Mouse (Mus musculus) mesoderm, embryonic 11.5 days (tissue): Measurements from ENCODE around the gene Pop5.
A peak's percentile ranks its signal among the peaks of the same experiment; 100 is the strongest.

Experiments used
- DNase-seq: peaks from one replicate; pipeline ENCODE4 v3.0.0-alpha.2; 2012; ENCODE audit warnings: low read depth, low spot score

Pop5 gene

GRCm38 (mm10) chr5:115214864-115215263 is 20.8 kb upstream of the Pop5 start:
- no peak for DNase-seq

DNA sequence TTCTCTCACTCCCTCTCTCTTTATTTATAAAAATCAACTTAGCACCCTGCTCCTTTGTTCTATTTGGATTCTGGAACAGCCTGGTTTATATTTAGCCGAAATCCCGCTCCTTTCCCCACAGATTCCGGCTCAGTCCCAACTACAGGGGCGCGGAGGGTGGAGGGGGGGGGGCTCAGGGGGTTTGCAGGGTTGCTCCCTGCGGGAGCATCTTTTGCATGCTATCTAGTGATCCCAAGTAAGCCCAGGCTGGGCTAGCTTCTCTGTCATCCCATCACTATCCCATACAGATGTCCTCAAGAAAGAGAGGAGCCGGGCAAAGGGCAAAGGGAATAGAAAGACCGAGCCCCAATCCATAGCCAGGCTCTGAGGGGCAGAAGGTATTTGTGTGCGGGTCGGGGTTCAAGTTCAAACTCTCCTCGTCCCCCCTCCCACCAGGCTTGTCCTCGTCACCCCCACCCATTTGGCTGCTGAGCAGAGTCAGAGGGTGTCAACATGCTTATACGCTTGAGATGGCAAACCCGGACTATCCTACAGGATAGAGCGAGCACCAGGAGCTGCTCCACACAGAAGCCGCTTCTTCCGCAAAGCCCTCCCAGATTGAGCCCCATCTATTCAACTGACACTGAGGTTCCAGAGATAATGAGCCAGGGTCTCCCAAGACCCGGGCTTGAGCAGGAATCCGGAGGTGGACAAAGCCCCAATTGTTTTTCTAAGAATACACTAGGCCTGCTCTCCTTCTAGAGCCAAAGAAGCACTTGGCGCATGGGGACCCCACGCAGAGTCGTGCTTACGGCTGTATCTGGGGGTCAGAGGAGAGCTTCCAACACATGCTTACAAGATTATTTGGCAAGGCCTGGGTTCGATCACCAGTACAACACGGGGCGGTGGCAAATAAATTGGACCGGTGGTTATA is 20.1 kb upstream of the Pop5 start:
- DNase-seq: no peak

DNA sequence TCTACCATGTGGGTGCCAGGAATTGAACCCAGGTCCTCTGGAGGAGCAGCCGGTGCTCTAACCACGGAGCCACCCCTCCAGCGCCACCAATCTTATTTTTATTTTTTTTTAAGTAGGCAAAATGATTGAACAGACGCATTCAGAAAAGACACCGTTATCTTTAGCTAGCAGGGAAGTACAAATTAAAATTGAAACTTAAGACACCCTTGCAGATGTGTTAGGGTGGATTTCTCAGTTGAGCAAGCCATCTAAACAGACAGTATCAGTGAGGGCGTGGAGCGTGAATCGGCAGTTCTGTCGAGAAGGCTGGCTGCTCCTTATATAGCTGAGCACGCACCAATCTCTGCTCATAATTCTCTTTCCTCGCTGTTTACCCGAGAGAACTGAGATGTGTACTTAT is 17.6 kb upstream of the Pop5 start:
- DNase-seq: no peak

GRCm38 (mm10) chr5:115220931-115221640 is 14.6 kb upstream of the Pop5 start:
- DNase-seq: no peak

- no peak for DNase-seq
These were observed 13.2 kb upstream of the Pop5 start for GRCm38 (mm10) chr5:115222485-115222884.

GRCm38 (mm10) chr5:115230830-115231551 is 4.6 kb upstream of the Pop5 start:
- DNase-seq: no peak

GRCm38 (mm10) chr5:115231552-115232120 is 4.0 kb upstream of the Pop5 start:
- no peak for DNase-seq

DNA sequence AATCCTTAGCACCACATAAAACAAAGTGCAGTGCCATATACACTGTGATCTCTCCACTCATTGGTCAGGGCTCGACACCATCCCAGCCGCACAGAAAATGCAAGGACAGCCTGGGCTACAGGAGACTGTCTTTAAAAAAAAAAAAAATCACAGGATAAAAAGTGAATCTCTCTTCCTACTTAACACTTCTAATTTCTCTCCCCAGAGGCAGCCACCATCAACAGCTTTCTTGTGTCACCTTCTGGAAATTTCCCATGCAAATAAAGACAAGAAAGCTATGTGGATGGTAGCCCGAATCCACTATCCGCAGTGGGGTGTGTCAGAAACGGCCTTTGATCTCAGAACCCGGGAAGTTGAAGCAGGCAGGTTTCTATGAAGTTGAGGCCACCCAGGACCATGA is 3.1 kb upstream of the Pop5 start:
- DNase-seq: no peak

- DNase-seq: no peak
These were observed 2.4 kb upstream of the Pop5 start for GRCm38 (mm10) chr5:115233031-115233780.

DNA sequence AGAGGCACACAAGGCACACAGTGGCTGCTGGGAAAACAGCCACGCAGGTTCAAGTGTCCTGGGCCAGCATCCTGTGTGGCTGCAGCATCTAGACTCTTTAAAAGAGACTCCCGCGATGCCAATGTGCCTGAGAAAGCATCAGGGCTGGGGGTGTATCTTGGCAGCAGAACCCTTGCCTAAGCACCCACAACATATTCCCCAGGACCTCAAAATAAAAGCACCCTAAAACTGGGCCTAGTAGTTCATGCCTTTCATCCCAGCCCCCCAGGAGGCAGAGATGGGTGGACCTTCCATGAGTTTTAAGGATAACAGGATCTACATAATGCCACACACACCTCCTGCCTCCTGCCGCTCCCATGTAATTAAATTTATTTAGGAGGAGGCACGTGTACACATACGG is 1.1 kb upstream of the Pop5 start:
- no peak for DNase-seq

GRCm38 (mm10) chr5:115235323-115235771 is 289 bp upstream of the Pop5 start:
- peak; percentile 66 for DNase-seq

DNA sequence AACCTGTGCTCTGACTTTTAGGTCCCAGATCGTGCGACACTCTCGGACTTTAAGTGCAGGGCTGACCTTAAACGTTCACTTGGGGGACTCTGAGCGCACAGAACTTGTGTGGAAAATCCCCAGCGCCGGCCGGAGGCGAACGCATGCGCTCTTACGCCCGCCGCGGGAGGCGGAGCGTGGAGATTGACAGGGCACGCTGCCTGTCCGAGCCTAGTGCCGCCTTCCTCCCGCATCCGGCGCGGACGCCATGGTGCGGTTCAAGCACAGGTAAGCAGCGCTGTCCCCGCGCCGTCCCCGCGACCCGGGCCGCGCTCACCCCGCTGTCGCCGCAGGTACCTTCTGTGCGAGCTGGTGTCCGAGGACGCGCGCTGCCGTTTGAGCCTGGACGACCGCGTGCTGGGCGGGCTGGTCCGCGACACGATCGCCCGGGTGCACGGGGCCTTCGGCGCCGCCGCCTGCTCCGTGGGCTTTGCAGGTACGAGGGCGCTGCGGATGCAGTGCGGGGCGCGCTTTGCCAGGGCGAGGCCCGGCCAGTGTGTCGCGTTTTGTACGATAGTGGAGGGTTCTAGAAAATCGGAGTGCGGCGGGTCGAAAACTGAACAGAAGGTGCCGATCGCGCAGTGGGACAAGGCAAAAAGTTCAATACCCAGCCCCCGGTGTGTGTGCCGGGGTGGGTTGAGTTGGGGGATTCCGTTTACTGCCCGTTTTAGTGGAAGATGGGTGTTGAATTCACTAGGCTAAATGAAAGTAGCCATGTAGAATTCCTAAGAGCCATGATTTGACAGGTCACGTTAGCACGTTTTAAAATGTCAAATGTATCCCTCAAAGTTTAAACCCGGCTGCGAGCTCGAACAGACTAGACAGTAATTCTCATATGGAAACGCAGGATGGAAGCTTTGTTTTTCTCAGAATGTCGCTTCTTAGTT is 2.4 kb downstream of the Pop5 start:
- DNase-seq: peak; percentile 94

GRCm38 (mm10) chr5:115238729-115239195 is 3.1 kb downstream of the Pop5 start:
- DNase-seq: no peak

DNA sequence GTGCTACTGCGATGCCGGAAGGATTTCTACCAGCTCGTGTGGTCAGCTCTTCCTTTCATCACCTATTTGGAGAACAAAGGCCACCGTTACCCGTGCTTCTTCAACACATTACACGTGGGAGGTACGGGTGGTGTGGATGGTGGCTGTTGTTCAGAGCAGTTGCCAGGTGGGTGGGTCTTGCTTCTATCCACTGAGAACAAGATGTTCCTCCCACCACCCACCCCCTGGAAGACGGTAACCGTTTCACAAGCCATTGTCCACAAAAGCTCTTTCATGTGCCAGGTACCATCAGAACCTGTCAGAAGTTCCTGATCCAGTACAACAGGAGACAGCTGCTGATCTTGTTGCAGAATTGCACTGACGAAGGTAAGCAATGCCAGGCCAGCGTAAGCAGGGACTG is 4.6 kb downstream of the Pop5 start:
- DNase-seq: no peak

GRCm38 (mm10) chr5:115255472-115255871 is 19.8 kb downstream of the Pop5 start:
- no peak for DNase-seq

DNA sequence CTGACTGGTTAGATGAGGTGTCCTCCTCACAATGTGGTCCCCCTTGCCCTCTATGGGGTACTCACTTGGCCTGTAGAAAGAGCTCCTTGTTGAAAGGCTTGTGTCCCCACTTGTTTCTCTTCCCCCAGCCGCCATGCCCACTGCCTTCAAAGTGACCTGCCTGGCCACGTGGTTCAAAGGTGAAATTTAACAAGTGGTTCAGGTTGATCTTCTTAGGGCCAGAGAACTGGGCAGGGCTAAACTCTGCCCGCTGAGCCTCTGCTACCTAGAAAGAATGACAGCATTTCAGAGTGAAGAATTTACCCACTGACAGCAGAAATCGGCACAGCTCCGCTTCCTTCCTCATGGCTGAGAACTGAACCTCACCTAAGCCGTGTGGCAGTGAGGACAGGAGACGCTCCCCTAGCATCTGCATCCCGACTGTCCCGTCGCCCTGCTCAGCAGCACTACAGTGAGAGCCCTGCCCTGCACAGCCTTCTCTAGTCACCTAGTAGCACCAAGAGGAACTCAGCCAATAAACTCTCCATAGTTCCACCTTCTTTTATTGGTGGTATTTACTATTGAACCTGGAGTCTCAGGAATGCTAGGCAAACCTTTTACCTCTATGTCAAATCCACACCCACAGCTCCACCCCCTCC is 21.4 kb downstream of the Pop5 start:
- DNase-seq: no peak

DNA sequence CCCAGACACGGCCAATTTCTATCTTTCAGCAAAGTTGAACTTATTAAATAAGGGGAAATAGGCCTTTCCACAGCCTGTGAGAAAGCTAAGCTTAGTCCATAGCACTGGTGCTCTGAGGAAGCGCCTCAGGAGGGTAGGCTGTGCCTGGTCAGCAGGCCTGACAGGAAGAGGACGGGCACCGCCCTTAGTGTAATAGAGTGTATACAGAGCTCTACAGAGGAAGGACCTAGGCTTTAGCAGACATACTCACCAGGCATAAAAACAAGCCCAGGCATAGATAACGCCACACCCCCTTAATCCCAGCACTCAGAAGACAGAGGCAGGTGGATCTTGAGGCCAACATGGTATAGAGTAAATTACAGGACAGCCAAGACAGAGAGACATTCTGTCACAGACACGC is 24.7 kb downstream of the Pop5 start:
- no peak for DNase-seq

GRCm38 (mm10) chr5:115261141-115261540 is 25.5 kb downstream of the Pop5 start:
- no peak for DNase-seq

GRCm38 (mm10) chr5:115261880-115262279 is 26.2 kb downstream of the Pop5 start:
- DNase-seq: no peak
